Mouse (Mus musculus) embryo, embryonic 9.5 days (tissue): Measurements from ENCODE around the gene Pgap1.

ENCODE experiments used
- DNase-seq: peaks from one replicate; pipeline ENCODE4 v3.0.0-alpha.2; 2017; ENCODE audit errors: extremely low spot score

Pgap1 gene

DNA sequence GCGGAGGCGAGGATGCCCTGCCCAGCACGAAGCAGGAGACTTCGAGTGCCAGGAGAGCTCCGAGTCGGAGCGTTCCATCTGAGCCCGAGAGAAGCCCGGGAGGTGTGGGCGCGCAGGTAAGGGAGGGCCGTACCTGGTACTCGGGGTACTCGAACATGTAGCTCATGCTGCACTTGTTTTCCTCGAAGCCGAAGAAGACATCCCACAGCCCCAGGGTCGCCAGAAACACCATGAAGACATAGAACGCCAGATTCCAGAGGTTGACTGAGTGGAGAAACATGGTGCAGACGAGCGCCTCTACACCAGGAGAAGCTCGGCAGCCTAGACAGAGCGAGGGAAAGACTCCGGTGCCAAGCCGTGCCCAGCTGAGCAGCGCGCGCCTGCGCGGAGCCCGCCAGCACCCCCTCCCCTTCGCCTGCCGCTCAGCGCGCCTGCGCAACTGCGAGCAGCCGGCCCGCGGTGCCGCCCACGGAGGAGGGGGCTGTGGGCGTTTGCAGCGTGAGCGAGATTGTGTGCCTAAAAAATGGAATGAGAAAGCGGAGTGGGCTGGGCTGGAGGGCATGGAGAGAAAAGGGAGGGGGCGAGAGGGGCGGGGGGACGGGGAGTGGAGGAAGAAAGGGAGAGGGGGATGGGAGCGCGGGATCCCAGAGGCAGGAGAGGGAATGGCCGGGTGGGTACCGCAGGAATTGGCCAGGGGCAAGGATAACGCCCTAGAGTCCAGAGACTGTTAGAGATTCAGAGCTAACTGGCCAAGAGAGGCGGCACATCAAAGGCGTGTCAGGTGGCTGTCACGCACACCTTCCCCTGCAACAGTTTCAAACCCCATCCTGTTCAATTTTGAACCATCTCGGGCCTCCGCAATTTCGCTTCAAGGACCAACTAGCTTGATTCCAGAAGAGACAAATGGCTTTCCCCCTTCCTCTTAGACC, at the start of gene Pgap1:
Pgap1 (minus strand) TSS at position 384 of the 929 bp plus-strand sequence.
- DNase-seq, result peak; percentile 90

- no peak for DNase-seq
These were observed 49.5 kb upstream of the Pgap1 start for GRCm38 (mm10) chr1:54606936-54607335.

- no peak for DNase-seq
These were observed 44.2 kb upstream of the Pgap1 start for GRCm38 (mm10) chr1:54601692-54602091.

- no peak for DNase-seq
These were observed 42.8 kb upstream of the Pgap1 start for GRCm38 (mm10) chr1:54600275-54600674.

- no peak for DNase-seq
These were observed 40.2 kb upstream of the Pgap1 start for GRCm38 (mm10) chr1:54597594-54598217.

GRCm38 (mm10) chr1:54596151-54596550, 38.7 kb upstream of the Pgap1 start:
- no peak for DNase-seq

- no peak for DNase-seq
These were observed 29.6 kb upstream of the Pgap1 start for GRCm38 (mm10) chr1:54587076-54587475.

DNA sequence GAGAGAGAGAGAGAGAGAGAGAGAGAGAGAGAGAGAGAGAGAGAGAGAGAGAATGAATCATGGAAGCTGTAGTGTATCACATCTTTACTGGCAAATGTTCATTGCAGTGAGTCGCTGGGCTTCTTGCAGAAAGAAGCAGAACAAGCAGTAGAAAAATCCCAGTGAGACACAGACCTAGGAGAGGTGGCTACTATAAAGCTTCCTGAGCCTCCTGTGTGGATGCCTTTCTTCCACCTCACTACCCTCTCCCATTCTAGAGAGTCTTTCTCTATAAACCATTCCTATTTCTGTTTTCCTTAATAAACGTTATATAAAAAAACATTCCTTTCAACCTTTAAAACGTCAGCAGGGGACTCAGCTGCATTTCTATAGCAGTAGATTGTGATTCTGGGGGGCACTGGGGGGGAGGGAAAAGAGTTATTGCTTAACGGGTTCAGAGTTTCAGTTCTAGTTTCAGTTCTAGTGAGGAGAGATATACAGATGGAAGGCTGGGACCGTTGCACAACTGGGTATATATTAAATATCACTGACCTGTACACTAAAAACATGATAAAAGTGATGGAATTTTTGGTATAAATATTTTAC, 28.6 kb upstream of the Pgap1 start:
- DNase-seq, result no peak

GRCm38 (mm10) chr1:54585278-54585846, 27.9 kb upstream of the Pgap1 start:
- no peak for DNase-seq

- no peak for DNase-seq
These were observed 27.2 kb upstream of the Pgap1 start for GRCm38 (mm10) chr1:54584588-54585277.

GRCm38 (mm10) chr1:54578358-54579184, 21.1 kb upstream of the Pgap1 start:
- DNase-seq, result peak; percentile 12

- no peak for DNase-seq
These were observed 11.6 kb upstream of the Pgap1 start for GRCm38 (mm10) chr1:54569102-54569501.

DNA sequence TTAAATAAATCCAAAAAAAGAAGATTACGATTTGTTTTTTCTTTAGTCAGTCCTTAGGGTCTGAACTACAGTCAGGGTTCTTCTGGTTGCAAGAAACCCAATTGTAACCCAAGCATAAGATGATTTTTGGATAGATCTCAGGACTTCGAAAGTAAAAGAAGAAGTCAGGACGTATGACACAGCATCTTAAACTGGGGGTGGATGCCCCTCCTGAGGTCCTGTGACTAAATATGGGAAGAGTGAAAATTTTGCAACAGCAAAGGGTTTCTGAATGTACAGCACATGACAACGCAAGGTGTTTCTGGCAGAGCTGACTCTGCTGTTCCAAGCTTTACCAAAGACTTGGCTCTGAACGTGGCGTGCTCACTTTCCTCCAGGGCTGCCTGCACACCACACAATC, 6.4 kb upstream of the Pgap1 start:
- no peak for DNase-seq

- no peak for DNase-seq
These were observed 780 bp downstream of the Pgap1 start for GRCm38 (mm10) chr1:54556586-54557221.

GRCm38 (mm10) chr1:54555364-54556140, 1.9 kb downstream of the Pgap1 start:
- no peak for DNase-seq

GRCm38 (mm10) chr1:54552621-54553020, 4.9 kb downstream of the Pgap1 start:
- no peak for DNase-seq

DNA sequence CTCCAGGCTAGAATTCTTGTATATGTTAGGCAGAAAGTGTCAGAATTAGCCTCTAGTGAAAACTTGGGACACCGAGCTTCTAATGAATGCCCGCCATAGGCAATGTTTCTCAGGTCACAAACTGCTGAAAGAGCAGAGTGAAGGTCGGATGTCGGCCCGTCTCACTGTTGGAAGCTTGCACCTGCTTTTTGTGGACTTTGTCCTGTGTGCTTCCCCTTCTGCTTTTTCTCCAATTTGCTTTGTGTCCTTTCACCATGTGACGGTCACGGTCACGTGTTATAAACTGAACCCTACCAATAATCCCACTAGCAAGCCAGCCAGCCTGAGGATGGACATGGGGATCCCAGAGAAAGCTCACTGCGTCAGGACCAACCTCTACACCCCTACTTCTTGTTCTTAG, 12.3 kb downstream of the Pgap1 start:
- no peak for DNase-seq

- DNase-seq, result no peak
These were observed 14.6 kb downstream of the Pgap1 start for GRCm38 (mm10) chr1:54542920-54543319.

- no peak for DNase-seq
These were observed 26.3 kb downstream of the Pgap1 start for GRCm38 (mm10) chr1:54531170-54531569.

DNA sequence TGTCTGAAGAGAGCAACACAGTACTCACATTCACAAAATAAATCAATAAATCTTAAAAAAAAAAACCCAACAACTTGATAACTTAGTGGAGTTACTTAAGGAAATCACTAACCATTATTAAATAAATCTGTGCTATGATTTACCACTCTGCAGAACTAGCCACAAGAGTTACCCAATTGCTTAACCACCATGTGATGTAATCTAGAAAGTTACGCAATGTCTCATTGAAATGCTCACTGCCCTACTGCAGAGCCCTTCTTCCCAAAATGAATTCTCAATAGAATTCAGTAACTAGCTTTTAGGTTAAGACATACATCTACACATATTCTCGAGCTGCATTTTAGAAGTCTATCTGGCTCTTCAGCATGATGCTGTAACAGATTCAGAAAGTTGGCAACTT, 33.8 kb downstream of the Pgap1 start:
- no peak for DNase-seq
